Mouse (Mus musculus) liver, embryonic 14.5 days (tissue): ENCODE measurements at regions not wholly inside any gene's neighbourhood (a gene's known extent, or its start where the extent isn't known, plus 50 kb on each side); places are given as distances from the start of the nearest gene placed in this dataset.

Source experiments
- ATAC-seq: fragments of 200-750 bp; cut with Nextera tagmentation; 2 replicates; pipeline ENCODE4 v1.8.0; 2017; ENCODE audit warnings: moderate number of reproducible peaks, mild to moderate bottlenecking, moderate library complexity; ENCODE audit not compliant: insufficient read depth
- DNase-seq, 3 experiments: peaks; one replicate each; pipeline ENCODE4 v3.0.0-alpha.2; 2012 to 2013; ENCODE audit warnings: low read depth in 3 of 3, low spot score in 3 of 3
- H3K27ac ChIP-seq: fragments of 300-500 bp; sonication (generic); 2 replicates; pipeline ENCODE4 v1.5.1; 2014; ENCODE audit warnings: moderate library complexity, mild to moderate bottlenecking, control low read depth, inconsistent platforms
- H3K27me3 ChIP-seq: fragments of 300-500 bp; sonication (generic); 2 replicates; pipeline ENCODE4 v1.6.1; 2014; ENCODE audit warnings: mild to moderate bottlenecking, low read length, moderate library complexity; ENCODE audit not compliant: control insufficient read depth, insufficient read depth
- H3K36me3 ChIP-seq: fragments of 300-500 bp; sonication (generic); replicated peaks from 2 replicates; pipeline ENCODE4 v1.6.1; 2014; ENCODE audit warnings: low read depth; ENCODE audit not compliant: control insufficient read depth, insufficient read depth
- H3K4me1 ChIP-seq, 2 experiments: fragments of 200-500 bp in 1 of 2; fragments of 300-500 bp in 1 of 2; sonication (generic) in 1 of 2; replicated peaks; 2 replicates each; pipeline ENCODE4 v1.6.1; 2012 to 2014; ENCODE audit warnings: antibody characterized with exemption in 1 of 2, inconsistent platforms in 1 of 2, low read length in 1 of 2; ENCODE audit not compliant: control insufficient read depth in 2 of 2, insufficient read depth in 2 of 2
- H3K4me2 ChIP-seq: fragments of 300-500 bp; sonication (generic); 2 replicates; pipeline ENCODE4 v1.6.1; 2014; ENCODE audit warnings: low read depth, mild to moderate bottlenecking, control low read depth, moderate library complexity
- H3K4me3 ChIP-seq, 2 experiments: fragments of 200-500 bp in 1 of 2; fragments of 300-500 bp in 1 of 2; sonication (generic) in 1 of 2; 2 replicates each; pipeline ENCODE4 v1.5.1; 2012 to 2014; ENCODE audit warnings: low read depth in 2 of 2, low read length in 2 of 2, mild to moderate bottlenecking in 2 of 2, control low read depth in 1 of 2, inconsistent platforms in 1 of 2, moderate library complexity in 1 of 2; ENCODE audit not compliant: insufficient read depth in 1 of 2
- H3K9ac ChIP-seq: fragments of 300-500 bp; sonication (generic); replicated peaks from 2 replicates; pipeline ENCODE4 v1.6.1; 2014; ENCODE audit warnings: mild to moderate bottlenecking, control low read depth, moderate library complexity
- H3K9me3 ChIP-seq: fragments of 300-500 bp; sonication (generic); 2 replicates; pipeline ENCODE4 v1.6.1; 2016; ENCODE audit warnings: low read length, mixed read lengths; ENCODE audit not compliant: control insufficient read depth
- CTCF ChIP-seq: IDR thresholded peaks from 2 replicates; pipeline ENCODE4 v1.5.1; 2016; ENCODE audit warnings: antibody characterized with exemption, low read depth, control low read depth
- EP300 ChIP-seq: IDR thresholded peaks from 2 replicates; pipeline ENCODE4 v1.6.1; 2016; ENCODE audit warnings: antibody characterized with exemption, low read depth
- WGBS: fragments of 180-500 bp; shearing (Covaris S2); extraction: QIAGEN DNeasy Blood & Tissue Kit; methylation state at CpG from one replicate; pipeline ENCODE4 v1.1.7; 2014; ENCODE audit not compliant: insufficient replicate concordance; 5-methylcytosine and 5-hydroxymethylcytosine counted together

- H3K4me2 ChIP-seq: no peak overlapping the region
- no peaks in the 10 kb centered on the region for H3K27me3 ChIP-seq
- no peak overlapping the region for H3K9ac ChIP-seq
- H3K4me1 ChIP-seq: peaks cover 0 to 2% of the 10 kb centered on the region in 2 experiments; a peak in 1 of 4 replicates
- TF ChIP-seq EP300 (no peak), CTCF (no peak)
- DNase-seq (no peak), ATAC-seq (no peak)
- H3K27ac ChIP-seq: no peak overlapping the region
- no peaks in the 10 kb centered on the region for H3K9me3 ChIP-seq
- H3K36me3 ChIP-seq: no peaks in the 10 kb centered on the region
- 26% methylated on average over 8 of the region's 8 CpGs for WGBS
- H3K4me3 ChIP-seq: no peak overlapping the region
Observed at GRCm38 (mm10) chr8:26907347-26908170, 69.6 kb upstream of the Zfp703 start.

GRCm38 (mm10) chr8:26910186-26910585 is 66.9 kb upstream of the Zfp703 start:
- ATAC-seq (no peak), DNase-seq (no peak)
- Histone ChIP-seq H3K9me3 (no peaks in the 10 kb centered on the region), H3K27me3 (no peaks in the 10 kb centered on the region), H3K27ac (no peak overlapping the region), H3K4me2 (no peak overlapping the region), H3K4me1 (peaks cover 0 to 4% of the 10 kb centered on the region in 2 experiments; a peak in 2 of 4 replicates), H3K36me3 (no peaks in the 10 kb centered on the region), H3K4me3 (no peak overlapping the region), H3K9ac (no peak overlapping the region)
- TF ChIP-seq EP300 (no peak), CTCF (no peak)
- WGBS: 58% methylated on average over 3 of the region's 3 CpGs

GRCm38 (mm10) chr8:26913562-26914529 is 63.3 kb upstream of the Zfp703 start:
- Histone ChIP-seq H3K36me3 (no peaks in the 10 kb centered on the region), H3K4me1 (peaks cover 0 to 2% of the 10 kb centered on the region in 2 experiments; a peak in 2 of 4 replicates), H3K4me2 (no peak overlapping the region), H3K9me3 (no peaks in the 10 kb centered on the region), H3K27ac (no peak overlapping the region), H3K27me3 (no peaks in the 10 kb centered on the region), H3K9ac (no peak overlapping the region), H3K4me3 (no peak overlapping the region)
- DNase-seq (no peak), ATAC-seq (no peak)
- 58% methylated on average over 18 of the region's 18 CpGs for WGBS
- TF ChIP-seq EP300: no peak
- no peak for TF ChIP-seq CTCF

GRCm38 (mm10) chr8:26915731-26916130 is 61.4 kb upstream of the Zfp703 start:
- no peaks in the 10 kb centered on the region for H3K36me3 ChIP-seq
- WGBS: 77% methylated on average over 8 of the region's 8 CpGs
- no peaks in the 10 kb centered on the region for H3K27me3 ChIP-seq
- no peak overlapping the region for H3K4me2 ChIP-seq
- H3K4me3 ChIP-seq: no peak overlapping the region
- DNase-seq: no peak
- no peak overlapping the region for H3K27ac ChIP-seq
- no peak overlapping the region for H3K9ac ChIP-seq
- H3K9me3 ChIP-seq: no peaks in the 10 kb centered on the region
- peaks cover 0 to 2% of the 10 kb centered on the region in 2 experiments; a peak in 2 of 4 replicates for H3K4me1 ChIP-seq
- TF ChIP-seq CTCF (no peak), EP300 (no peak)
- no peak for ATAC-seq
